Mouse (Mus musculus): ENCODE results near the gene Gm21969.

Gene Gm21969

GRCm38 (mm10) chr4:139653238-139653637 lies 50.3 kb downstream of the Gm21969 start, which contains the start of gene Tas1r2:
Gene Tas1r2, plus strand, starts transcription at chr4:139653538.
- no peak for DNase-seq (ENCODE audit: low spot score in 2 of 2)

GRCm38 (mm10) chr4:139661897-139662296 lies 58.9 kb downstream of the Gm21969 start:
- DNase-seq (ENCODE audit: low spot score in 2 of 2) = no peak

- no peak for DNase-seq (ENCODE audit: low spot score in 2 of 2)
Measured at GRCm38 (mm10) chr4:139667632-139668031, 64.6 kb downstream of the Gm21969 start.

- peak; percentile 44 to 65 for DNase-seq (ENCODE audit: low spot score in 2 of 2)
Measured at GRCm38 (mm10) chr4:139669847-139670246, 66.9 kb downstream of the Gm21969 start.

GRCm38 (mm10) chr4:139675696-139676095 lies 72.7 kb downstream of the Gm21969 start:
- no peak for DNase-seq (ENCODE audit: low spot score in 2 of 2)

GRCm38 (mm10) chr4:139683728-139684638 lies 81.0 kb downstream of the Gm21969 start:
- DNase-seq (ENCODE audit: low spot score in 2 of 2) = peak; percentile 23 to 70

- DNase-seq (ENCODE audit: low spot score in 2 of 2) = peak; percentile 38 to 71
Measured at GRCm38 (mm10) chr4:139684639-139685017, 81.6 kb downstream of the Gm21969 start.

- DNase-seq (ENCODE audit: low spot score in 2 of 2) = no peak
Measured at GRCm38 (mm10) chr4:139688058-139688457, 85.1 kb downstream of the Gm21969 start.

- no peak for DNase-seq (ENCODE audit: low spot score in 2 of 2)
Measured at GRCm38 (mm10) chr4:139689627-139690269, 86.8 kb downstream of the Gm21969 start.

GRCm38 (mm10) chr4:139693315-139693714 lies 90.3 kb downstream of the Gm21969 start:
- no peak for DNase-seq (ENCODE audit: low spot score in 2 of 2)

GRCm38 (mm10) chr4:139697755-139698154 lies 94.8 kb downstream of the Gm21969 start:
- no peak for DNase-seq (ENCODE audit: low spot score in 2 of 2)

GRCm38 (mm10) chr4:139698602-139699001 lies 95.6 kb downstream of the Gm21969 start:
- no peak for DNase-seq (ENCODE audit: low spot score in 2 of 2)

- DNase-seq (ENCODE audit: low spot score in 2 of 2) = no peak
Measured at GRCm38 (mm10) chr4:139702914-139703313, 99.9 kb downstream of the Gm21969 start.

GRCm38 (mm10) chr4:139703468-139703867 lies 100.5 kb downstream of the Gm21969 start:
- peak in 1 of 2 experiments; percentile 35 for DNase-seq (ENCODE audit: low spot score in 2 of 2)

- DNase-seq (ENCODE audit: low spot score in 2 of 2) = no peak
Measured at GRCm38 (mm10) chr4:139705986-139706385, 103.0 kb downstream of the Gm21969 start.

- no peak for DNase-seq (ENCODE audit: low spot score in 2 of 2)
Measured at GRCm38 (mm10) chr4:139710467-139711334, 107.7 kb downstream of the Gm21969 start.

Data from spleen, postnatal 10 days (tissue).